Mouse (Mus musculus): ENCODE measurements around the gene Smim9.

Gene Smim9

DNA sequence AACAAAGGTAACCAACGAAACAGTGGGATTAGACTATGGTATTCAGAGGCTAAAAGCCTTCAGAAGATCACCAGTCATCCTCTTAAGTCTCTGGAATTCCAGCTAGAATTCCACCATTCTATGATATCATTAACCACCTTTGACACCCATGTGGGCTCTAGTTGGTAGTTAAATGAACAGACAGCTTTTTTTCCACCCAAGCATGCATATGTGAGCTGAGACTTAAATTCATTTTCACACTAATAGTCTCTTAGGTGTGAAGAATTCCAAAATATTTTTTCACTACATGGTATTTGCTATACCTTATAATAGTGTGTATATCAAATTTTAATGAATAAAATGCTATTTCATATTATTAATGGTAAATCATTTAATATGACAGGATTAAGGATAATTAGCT is at the start of gene Smim9:
TSS of gene Smim9 (minus strand) at position 101 of the 400 bp plus-strand sequence.
- no peak for DNase-seq (ENCODE audit: low read depth, low spot score)

DNA sequence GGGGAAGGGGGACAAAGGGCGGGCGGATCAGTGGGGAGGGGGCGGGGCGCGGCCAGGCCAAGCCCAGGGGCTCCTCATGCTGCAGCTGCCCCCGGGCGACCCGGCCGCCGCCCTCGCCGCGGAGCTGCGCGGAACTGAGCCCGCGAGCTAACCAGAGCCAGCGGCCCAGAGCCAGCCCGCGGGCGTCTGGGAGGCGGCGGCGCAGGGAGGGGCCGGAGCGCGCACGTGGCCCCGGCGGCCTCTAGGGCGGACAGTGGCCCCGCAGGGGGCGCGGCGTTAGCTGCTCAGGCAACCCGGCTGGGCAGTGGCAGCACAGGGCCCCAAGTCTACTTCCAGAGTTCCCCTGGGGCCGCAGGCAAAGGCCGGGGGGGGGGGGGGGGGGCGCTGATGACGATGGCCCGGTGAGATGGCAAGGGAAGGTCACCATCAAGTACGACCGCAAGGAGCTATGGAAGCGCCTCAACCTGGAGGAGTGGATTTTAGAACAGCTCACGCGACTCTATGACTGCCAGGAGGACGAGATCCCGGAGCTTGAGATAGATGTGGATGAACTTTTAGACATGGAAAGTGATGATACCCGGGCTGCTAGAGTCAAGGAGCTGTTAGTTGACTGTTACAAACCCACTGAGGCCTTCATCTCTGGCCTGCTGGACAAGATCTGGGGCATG is 7.9 kb downstream of the Smim9 start:
- DNase-seq (ENCODE audit: low read depth, low spot score) = peak; percentile 50

DNA sequence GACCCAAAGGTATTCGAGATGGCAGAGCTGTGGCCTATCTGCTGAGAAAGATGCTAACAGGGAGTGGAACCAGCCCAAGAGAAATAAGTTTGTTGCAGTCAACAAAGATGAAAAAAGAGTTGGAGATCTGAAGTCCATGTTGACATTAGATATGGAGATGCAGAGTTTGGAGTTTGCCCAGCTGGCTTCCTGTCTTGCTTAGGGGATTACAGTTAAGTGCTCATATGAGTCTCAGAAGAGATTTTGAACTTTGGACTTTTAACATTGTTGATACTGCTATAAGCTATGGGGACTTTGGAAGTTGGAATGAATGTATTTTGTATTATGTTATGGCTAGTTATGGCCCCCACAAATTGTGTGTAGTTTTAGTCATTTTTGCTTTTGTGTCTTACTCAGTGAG is 11.3 kb downstream of the Smim9 start:
- no peak for DNase-seq (ENCODE audit: low read depth, low spot score)

DNA sequence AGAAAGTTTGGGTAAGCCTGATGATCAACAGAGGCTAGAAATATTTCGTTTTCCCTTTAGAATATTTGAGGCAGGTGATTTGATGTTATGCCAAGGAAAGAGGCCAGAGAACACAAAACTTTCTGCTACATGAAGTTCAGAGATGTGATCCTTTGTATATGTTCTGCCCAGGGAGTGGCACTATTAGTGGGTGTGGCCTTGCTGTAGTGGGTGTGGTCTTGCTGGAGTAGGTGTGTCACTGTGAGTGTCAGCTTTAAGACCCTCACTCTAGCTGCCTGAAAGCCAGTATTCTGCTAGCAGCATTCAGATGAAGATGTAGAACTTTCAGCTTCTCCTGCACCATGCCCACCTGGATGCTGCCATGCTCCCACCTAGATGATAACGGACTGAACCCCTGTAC is 13.3 kb downstream of the Smim9 start:
- no peak for DNase-seq (ENCODE audit: low read depth, low spot score)

DNA sequence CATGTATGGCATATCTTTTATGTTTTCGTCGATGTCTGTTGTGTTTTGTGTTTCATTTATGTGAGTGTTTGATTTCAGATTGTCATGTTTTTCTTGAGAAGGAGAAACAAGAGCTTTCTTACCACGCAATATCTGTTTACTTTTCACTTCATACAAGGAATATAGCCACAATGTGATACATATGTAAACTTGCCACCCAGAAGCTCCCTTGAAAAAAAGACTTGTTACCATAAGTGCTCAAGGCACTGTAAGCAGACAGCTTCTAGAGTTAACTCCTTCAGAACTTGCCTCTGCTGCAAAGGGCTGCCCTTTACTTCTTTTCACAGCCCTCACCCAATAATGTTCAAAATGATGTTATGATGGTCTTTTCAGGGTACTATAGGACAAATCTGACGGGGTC is 15.2 kb downstream of the Smim9 start:
- DNase-seq (ENCODE audit: low read depth, low spot score) = no peak

DNA sequence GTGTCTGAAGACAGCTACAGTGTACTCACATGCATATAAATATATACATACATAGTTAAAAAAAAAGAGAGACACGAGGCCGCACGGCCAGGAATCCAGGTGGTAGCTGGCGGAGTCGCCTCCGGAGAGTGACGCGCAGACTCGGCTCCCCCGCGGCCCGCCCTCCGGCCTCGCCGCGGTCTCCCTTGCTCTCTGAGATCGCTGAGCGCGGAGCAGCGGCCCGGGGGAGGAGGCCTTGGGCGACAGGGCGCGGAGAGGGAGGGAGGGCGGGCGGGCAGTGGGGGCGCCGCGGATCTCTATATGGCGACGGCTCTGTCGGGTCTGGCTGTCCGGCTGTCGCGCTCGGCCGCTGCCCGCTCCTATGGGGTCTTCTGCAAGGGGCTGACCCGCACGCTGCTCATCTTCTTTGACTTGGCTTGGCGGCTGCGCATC is 20.4 kb downstream of the Smim9 start:
- DNase-seq (ENCODE audit: low read depth, low spot score) = peak; percentile 24

DNA sequence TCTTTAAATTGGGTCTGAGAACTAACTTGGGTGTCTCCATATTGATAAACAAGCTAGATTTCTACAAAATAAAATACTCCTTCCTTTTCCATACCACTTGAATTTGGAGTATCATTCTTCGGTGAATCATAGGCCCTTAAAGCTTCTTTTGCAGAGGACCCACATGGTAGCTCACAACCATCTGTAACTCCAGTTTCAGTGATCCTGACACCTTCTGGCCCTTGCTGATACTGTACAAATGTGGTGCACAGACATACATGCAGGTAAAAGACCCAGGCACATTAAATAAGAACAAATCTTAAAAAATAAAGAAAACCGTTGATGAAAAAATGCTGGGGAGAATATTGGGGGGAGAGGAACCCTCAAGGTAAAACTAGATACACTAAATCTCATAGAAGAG is 25.4 kb downstream of the Smim9 start:
- no peak for DNase-seq (ENCODE audit: low read depth, low spot score)

DNA sequence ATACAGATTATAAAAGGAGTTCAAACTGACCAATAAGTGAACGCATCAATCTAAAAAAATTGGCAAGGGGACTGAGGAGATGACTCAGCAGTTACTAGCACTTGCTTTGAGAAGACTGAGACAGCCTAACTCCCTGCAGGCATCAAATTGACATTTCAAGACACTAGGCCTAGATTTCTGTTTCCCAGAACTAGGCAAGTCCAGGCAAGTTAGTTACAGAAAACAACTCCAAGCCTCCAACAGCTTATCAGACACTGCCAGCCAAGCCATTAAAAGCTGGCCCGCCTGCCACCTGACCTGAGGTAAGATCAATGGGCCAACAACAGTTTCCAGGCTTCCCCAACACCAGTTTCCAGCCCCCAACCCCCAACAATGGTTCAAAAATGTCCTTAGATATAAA is 25.8 kb downstream of the Smim9 start:
- peak; percentile 49 for DNase-seq (ENCODE audit: low read depth, low spot score)

DNA sequence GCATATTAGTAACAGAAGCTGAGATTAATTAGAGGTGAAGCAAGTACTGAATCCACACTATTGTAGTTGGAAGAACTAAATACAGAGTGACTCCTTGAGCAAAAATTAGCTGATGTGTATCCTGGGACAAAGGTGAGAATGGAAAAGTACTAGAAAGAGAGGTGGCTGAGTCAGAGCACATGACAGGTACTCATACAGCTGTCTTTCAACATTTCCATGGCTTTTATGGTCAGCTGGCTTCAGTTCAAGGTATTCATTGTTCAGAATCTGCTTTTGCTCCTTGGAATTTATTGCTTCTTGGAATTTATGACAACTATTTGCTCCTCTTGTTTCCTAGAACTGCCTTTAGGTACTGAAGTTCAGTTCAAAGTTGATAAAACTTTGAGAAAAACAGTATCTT is 26.6 kb downstream of the Smim9 start:
- no peak for DNase-seq (ENCODE audit: low read depth, low spot score)

DNA sequence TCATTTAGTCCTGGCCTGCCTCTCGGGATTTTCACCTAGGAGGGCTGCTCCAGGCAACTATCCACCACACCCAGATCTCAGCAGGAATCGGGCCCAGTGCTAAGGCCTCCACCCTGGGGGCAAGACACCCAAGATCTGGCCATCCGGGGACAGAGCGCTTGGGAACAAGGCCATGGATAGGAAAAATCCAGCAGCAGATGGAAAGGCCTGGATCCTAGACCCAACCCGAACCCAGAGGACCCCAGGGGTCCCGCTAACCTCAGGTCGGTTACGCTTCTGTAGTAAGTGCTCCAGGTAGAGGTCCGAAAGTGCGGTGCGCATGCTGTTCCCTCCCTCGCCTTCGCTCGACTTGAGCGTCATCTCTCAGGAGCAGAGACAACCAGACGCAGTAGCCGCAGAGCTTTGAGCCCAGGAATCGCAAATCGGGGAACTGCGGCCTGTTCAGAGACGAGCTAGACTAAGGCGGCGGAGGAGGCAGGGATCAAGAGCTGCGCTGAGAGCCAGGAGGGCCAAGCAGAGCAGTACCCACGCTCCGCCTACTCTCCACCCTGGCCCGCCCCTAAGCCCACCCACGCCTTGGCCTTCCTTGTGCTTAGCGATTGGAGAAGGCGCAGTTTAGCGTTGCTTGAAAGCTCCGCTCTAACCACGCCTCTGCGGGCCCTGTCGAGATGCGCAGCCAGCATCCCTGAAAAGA is 33.0 kb downstream of the Smim9 start, which contains the start of gene Mpp1:
TSS of gene Mpp1 (minus strand) at position 550 of the 694 bp plus-strand sequence.
- DNase-seq (ENCODE audit: low read depth, low spot score) = peak; percentile 92

DNA sequence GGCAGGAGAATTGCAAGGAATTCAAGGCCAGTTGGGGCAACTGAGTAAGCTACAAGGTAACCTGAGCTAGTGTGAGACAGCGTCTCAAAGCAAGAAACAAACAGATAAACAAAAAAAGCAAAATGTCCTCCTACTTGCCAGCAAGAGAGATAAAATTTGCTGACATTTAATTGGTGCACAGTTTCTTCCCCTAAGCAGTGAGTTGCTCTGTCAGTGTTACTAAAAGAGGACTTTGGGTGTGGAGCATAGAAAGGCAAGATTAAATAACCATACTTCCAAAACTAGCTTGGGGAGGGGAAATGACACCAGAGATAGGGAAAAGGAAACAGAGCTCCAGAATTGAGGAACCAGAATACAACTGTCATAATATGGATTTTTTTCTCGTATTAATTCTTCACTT is 34.1 kb downstream of the Smim9 start:
- no peak for DNase-seq (ENCODE audit: low read depth, low spot score)

DNA sequence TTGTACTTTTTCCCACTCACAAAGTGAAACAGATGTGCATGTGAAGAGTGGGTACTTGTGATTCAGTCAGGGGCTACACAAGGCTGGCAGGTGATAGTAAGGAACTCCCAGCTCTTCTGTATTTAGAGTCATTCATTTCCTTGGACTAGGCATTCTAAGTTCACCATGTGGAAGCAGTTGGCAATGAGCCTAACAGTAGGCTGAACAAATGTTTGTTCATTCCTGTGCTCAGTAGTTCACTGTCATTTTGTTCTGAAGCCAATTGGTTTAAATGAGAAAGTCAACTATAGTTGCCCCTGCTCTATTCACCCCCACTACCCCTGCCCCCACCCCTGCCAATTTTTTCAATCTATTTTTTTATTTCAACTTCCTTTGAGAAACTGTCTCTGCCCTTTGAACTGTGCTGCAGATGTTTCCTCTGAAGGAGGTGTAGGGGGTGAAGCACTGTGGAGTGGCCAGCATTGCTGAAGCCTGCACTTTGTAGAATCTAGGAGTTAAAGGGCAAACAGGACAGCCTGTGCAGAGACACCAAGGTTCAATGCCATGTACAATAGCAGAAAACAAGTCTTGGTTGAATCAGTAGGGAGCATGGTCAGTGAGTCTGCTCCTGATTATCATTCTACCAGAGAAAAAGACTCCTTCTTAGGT is 35.1 kb downstream of the Smim9 start:
- DNase-seq (ENCODE audit: low read depth, low spot score) = no peak

DNA sequence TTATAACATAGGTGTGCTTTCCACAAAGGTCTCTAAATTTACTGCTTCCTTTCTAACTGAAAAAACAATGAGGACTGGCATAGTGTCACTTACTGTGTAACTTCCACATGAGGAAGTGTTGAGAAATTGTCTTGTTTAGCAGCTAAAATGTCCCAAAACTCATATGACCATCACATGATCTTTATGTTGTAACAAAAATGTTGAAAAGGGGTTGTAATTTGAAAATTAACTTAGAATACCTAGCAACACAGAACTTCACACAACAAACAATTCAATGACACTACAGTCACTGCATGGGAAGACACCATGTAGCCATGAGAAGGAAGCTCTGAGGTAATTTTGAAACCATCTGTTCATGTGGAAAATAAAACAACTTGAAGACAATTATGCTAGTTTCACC is 36.7 kb downstream of the Smim9 start:
- no peak for DNase-seq (ENCODE audit: low read depth, low spot score)

DNA sequence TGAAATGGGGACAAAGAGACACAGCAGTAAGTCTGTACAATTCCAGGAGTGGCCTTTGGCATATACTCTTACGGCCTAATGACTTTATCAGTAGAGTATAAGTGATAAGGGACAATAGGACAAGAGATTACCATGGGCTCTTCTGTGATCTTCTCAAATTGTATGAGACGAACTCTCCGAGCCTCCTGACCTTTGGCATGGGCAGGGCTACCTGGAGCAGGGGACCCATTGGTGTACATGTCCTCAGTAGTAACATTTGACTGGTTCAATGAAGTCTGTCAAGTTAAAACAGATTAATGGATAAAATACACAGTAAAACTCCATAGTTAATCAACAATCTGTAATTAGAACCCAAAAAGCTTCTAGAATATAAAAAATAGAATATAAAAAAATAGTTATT is 38.0 kb downstream of the Smim9 start:
- DNase-seq (ENCODE audit: low read depth, low spot score) = no peak

DNA sequence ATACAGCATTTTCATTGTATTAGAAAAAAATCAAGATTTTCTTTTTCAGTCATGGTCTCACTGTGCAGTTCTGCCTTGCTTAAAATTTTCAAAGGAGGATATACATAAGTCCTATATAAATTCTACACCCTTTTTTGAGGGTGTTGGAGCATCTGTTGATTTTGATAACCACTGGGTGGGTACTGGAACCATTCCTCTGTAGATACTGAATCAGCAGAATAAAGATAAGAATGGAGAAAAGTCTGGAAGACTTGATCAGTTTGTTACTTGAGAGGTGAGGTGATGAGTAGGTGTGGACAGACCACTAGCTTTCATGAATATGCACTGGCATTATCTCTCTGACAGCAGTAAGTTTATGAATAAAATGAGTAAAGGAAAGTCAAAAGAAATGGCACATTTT is 48.0 kb downstream of the Smim9 start:
- DNase-seq (ENCODE audit: low read depth, low spot score) = no peak

DNA sequence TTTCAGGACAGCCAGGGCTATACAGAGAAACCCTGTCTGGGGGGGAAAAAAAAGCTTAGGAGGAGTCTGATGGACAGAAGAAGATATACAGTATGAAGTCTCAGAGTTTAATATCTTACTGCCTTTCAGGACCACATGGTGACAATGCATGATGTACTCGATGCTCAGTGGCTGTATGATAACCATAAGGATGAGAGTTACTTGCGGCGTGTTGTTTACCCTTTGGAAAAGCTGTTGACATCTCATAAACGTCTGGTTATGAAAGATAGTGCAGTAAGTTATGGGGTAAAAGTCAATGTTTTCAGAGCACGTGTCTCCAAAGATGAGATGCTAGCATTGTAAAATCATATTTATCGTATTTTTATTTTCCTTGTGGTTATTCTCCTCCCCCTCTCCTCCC is 61.3 kb downstream of the Smim9 start:
- DNase-seq (ENCODE audit: low read depth, low spot score) = no peak

DNA sequence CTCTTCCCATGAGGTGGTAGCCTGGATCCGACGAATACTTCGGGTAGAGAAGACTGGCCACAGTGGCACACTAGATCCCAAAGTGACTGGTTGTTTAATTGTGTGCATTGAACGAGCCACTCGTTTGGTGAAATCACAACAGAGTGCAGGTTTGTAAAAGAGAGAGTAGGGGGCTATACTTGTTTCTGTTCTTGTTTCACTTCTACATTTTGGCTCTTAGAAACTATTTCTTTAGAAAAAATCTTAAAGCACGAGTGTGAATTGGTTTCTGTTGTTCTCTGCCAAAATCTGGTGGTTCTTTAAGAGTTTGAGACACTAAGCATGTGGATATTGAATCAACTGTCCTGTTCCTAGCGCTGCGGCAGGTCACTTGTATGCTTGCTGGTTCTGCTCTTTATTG is 64.8 kb downstream of the Smim9 start:
- DNase-seq (ENCODE audit: low read depth, low spot score) = no peak

DNA sequence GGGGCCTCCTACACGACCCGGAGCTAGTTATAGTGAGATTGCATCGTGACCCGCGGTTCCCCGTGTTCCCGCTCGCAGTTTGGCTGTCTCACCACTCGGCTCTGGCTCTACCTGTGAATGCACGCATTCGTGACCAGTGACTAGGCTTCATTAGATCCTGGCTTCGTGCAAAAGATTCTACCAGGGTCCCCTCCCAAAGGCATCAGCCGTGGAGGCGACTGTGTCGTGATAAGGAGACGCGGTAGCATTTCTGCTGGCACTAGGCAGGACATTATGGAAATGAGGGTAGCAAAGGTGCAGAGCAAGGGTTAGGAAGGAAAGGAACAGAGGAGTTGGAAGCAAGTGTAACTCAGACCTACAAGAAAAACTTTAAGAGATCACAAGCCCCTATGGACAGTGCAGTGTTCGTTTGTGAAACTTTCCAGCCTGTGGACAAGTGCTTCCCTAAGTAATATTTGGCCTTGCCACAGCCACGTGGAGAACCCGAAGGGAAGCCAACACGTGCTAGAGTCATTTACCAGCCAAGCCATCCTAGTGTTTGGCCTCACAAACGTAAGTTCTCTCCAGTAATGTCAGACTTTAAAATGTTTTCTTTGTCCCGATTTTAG is 67.3 kb downstream of the Smim9 start:
- peak; percentile 27 for DNase-seq (ENCODE audit: low read depth, low spot score)
